Mouse (Mus musculus) hematopoietic multipotent progenitor cell, adult 10-12 weeks (in vitro differentiated cells): Measurements from ENCODE around the gene Tnfsf18. TPM values are rescaled to one million over a fixed set of nuclear protein-coding genes. Genes with fewer than 3 reads are reported as not detected.

Experiments
- polyA plus RNA-seq: library from polyadenylated mRNA; stranded (reverse); fragments of >175 nt; gene quantifications from 2 replicates; pipeline ENCODE4 v1.2.3, GENCODE M21; 2012; ENCODE audit warnings: low replicate concordance

Tnfsf18 gene
- not detected in 2 replicates for polyA plus RNA-seq

GRCm38 (mm10) chr1:161494343-161494742 lies at the start of gene Tnfsf18:
Gene Tnfsf18 (plus strand): TSS chr1:161494655.

Other genes with a start within 250 kb of the Tnfsf18 start
- 5.3 and 14.8 TPM in 2 replicates for gene Prdx6, start 243.4 kb upstream of the Tnfsf18 start, polyA plus RNA-seq
- gene Tnfsf4, start 99.2 kb upstream of the Tnfsf18 start, polyA plus RNA-seq = 0.12 TPM in 1 of 2 replicates, not detected in the other